ENCODE assay signal across 8 mouse cellular contexts in the genomic region with DNA sequence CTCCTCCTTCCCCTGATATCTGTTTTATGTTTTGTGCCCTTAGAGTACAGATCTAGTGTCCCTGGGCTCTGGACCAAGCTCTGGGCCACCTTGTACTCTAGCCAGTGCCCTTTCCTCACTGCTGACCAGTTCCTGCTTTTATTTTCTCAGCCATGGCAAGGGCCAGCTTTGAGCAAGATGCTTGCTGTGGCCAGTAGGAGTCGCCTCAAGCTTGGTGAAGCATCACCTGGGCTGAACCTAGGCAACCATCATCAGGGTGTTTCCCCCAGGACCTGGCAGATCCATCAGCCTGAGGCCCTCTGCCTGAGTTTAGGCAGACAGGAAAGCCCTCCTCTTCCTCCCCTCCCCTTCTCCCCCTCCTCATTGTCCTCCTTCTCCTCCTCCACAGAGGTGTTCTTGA. TPM values are rescaled to one million over a fixed set of nuclear protein-coding genes. Genes with fewer than 3 reads are reported as not detected.
DNase-seq lines count a peak whose midpoint lies in the region; ATAC-seq lines count a peak whose summit lies in the region.

No protein-coding gene starts in this region.

- intact Hi-C loops in left cerebral cortex, postnatal 14 days (cut with DNase I), result no loop called here

- DNase-seq in adrenal gland, postnatal 10 days, result peak; percentile 62
- DNase-seq in adrenal gland, postnatal 4 days (ENCODE audit: low spot score in 2 of 2), result no peak
- peak; percentile 49 to 50 for DNase-seq in left cerebral cortex, postnatal 14 days (ENCODE audit: low spot score in 2 of 2)
- no peak for DNase-seq in left cerebral cortex, adult 8-10 months (ENCODE audit: low spot score in 2 of 2)
- DNase-seq in adipocyte (ENCODE audit: low spot score), result peak; percentile 65
- peak; percentile 60 for DNase-seq in lung, postnatal 10 days
- DNase-seq in spleen, postnatal 4 days (ENCODE audit: low spot score in 2 of 2), result peak; percentile 57 to 76

- ATAC-seq in granulocyte monocyte progenitor cell, adult 5-6 weeks (replicated peaks; ENCODE audit: poor library complexity, severe bottlenecking), result peak; percentile 45

RNA-seq across cellular contexts. Expression of a gene that starts 18.9 kb away (rescaled TPM):
- 10 to 100 TPM; 68.2 to 83.6 TPM for total RNA-seq in adrenal gland, postnatal 10 days (2021)
- 10 to 100 TPM; 53.3 to 56.7 TPM for total RNA-seq in adrenal gland, postnatal 4 days (2021)
- 10 to 100 TPM; 24.8 to 25.3 TPM for total RNA-seq in left cerebral cortex, postnatal 14 days (2021)
- total RNA-seq in left cerebral cortex, adult 8-10 months (2022), result 10 to 100 TPM; 50.4 to 71.2 (median 63.2) TPM
- total RNA-seq in granulocyte monocyte progenitor cell, adult 5-6 weeks (2014; fragmentation: Nextera tagmentation), result 120 and 133 TPM in 2 replicates
- 227 and 268 TPM in 2 replicates for total RNA-seq in granulocyte monocyte progenitor cell, adult 5-6 weeks (2017)

RNA-seq across cellular contexts. Expression of a gene that starts 32.8 kb away (rescaled TPM):
- 10 to 100 TPM; 26.7 to 30.0 TPM for total RNA-seq in adrenal gland, postnatal 10 days (2021)
- total RNA-seq in adrenal gland, postnatal 4 days (2021), result 10 to 100 TPM; 32.4 to 37.0 TPM
- 10 to 100 TPM; 44.1 to 44.7 TPM for total RNA-seq in left cerebral cortex, postnatal 14 days (2021)
- total RNA-seq in left cerebral cortex, adult 8-10 months (2022), result 10 to 100 TPM; 48.5 to 60.5 (median 55.9) TPM
- total RNA-seq in granulocyte monocyte progenitor cell, adult 5-6 weeks (2014; fragmentation: Nextera tagmentation), result 45.8 and 52.4 TPM in 2 replicates
- total RNA-seq in granulocyte monocyte progenitor cell, adult 5-6 weeks (2017), result 47.0 and 59.9 TPM in 2 replicates

RNA-seq across cellular contexts. Expression of a gene that starts 35.7 kb away (rescaled TPM):
- total RNA-seq in adrenal gland, postnatal 10 days (2021), result 10 to 100 TPM; 45.1 to 50.7 TPM
- 10 to 100 TPM; 29.3 to 33.5 TPM for total RNA-seq in adrenal gland, postnatal 4 days (2021)
- 10 to 100 TPM; 56.1 to 66.2 TPM for total RNA-seq in left cerebral cortex, postnatal 14 days (2021)
- 10 to 100 TPM; 56.0 to 62.3 (median 60.6) TPM for total RNA-seq in left cerebral cortex, adult 8-10 months (2022)
- total RNA-seq in granulocyte monocyte progenitor cell, adult 5-6 weeks (2014; fragmentation: Nextera tagmentation), result 22.7 and 24.9 TPM in 2 replicates
- 19.2 and 23.6 TPM in 2 replicates for total RNA-seq in granulocyte monocyte progenitor cell, adult 5-6 weeks (2017)

RNA-seq across cellular contexts. Expression of a gene that starts 52.8 kb away (rescaled TPM):
- 100 to 1,000 TPM; 143 to 156 TPM for total RNA-seq in adrenal gland, postnatal 10 days (2021)
- total RNA-seq in adrenal gland, postnatal 4 days (2021), result 100 to 1,000 TPM; 150 to 153 TPM
- total RNA-seq in left cerebral cortex, postnatal 14 days (2021), result 10 to 100 TPM; 97.8 to 99.7 TPM
- total RNA-seq in left cerebral cortex, adult 8-10 months (2022), result 100 to 1,000 TPM in 2 of 4 experiments, 10 to 100 TPM in 2; 87.9 to 109 (median 103) TPM
- total RNA-seq in granulocyte monocyte progenitor cell, adult 5-6 weeks (2014; fragmentation: Nextera tagmentation), result 146 and 147 TPM in 2 replicates
- 88.0 and 117 TPM in 2 replicates for total RNA-seq in granulocyte monocyte progenitor cell, adult 5-6 weeks (2017)

RNA-seq across cellular contexts. Expression of a gene that starts 54.2 kb away (rescaled TPM):
- total RNA-seq in adrenal gland, postnatal 10 days (2021), result 10 to 100 TPM; 16.1 to 19.5 TPM
- 10 to 100 TPM; 25.3 to 25.6 TPM for total RNA-seq in adrenal gland, postnatal 4 days (2021)
- total RNA-seq in left cerebral cortex, postnatal 14 days (2021), result 10 to 100 TPM; 37.5 to 39.7 TPM
- total RNA-seq in left cerebral cortex, adult 8-10 months (2022), result 10 to 100 TPM; 49.3 to 56.8 (median 52.9) TPM
- total RNA-seq in granulocyte monocyte progenitor cell, adult 5-6 weeks (2014; fragmentation: Nextera tagmentation), result 9.5 and 27.7 TPM in 2 replicates
- total RNA-seq in granulocyte monocyte progenitor cell, adult 5-6 weeks (2017), result 11.6 and 13.5 TPM in 2 replicates

Comparison
In these comparisons a context has a peak if more than half of its experiments do, and no peak if none do; other contexts are left out.
1. DNase-seq: peak in adrenal gland, postnatal 10 days (single experiment), left cerebral cortex, postnatal 14 days (2 of 2), adipocyte (single experiment), lung, postnatal 10 days (single experiment) and spleen, postnatal 4 days (2 of 2); none in adrenal gland, postnatal 4 days (0 of 2) and left cerebral cortex, adult 8-10 months (0 of 2).